ENCODE assay signal across 8 mouse cellular contexts in genomic region chr16:35984471-35984870, GRCm38 (mm10). TPM values are rescaled to one million over a fixed set of nuclear protein-coding genes. Genes with fewer than 3 reads are reported as not detected.
DNase-seq lines count a peak whose midpoint lies in the region; ATAC-seq and TF ChIP-seq lines count a peak whose summit lies in the region.

No protein-coding gene starts in this region.

- DNase-seq in kidney, postnatal 4 days = no peak
- no peak for DNase-seq in midbrain, postnatal 0 days (ENCODE audit: low spot score)
- DNase-seq in yolk sac, embryonic 10.5 days (ENCODE audit: low spot score) = no peak
- no peak for DNase-seq in thymus, adult 18-20 months
- no peak for DNase-seq in kidney, adult 9 months

- no peak overlapping the region for H3K27ac ChIP-seq in kidney, embryonic 14.5 days (ENCODE audit: low read depth, low read length)
- no peak overlapping the region for H3K27ac ChIP-seq in bone marrow, adult 2 months (ENCODE audit: control insufficient read depth, insufficient read depth, low read depth, low read length, poor library complexity)
- no peak overlapping the region for H3K27ac ChIP-seq in hindbrain, embryonic 15.5 days (replicated peaks)
- H3K27ac ChIP-seq in midbrain, postnatal 0 days (ENCODE audit: low read depth, low read length) = no peak overlapping the region

- H3K4me1 ChIP-seq in kidney, embryonic 14.5 days (ENCODE audit: control insufficient read depth, insufficient read depth, low read length) = peaks cover 4% of the 10 kb centered on the region; the same call in 1 of the 2 replicates
- H3K4me1 ChIP-seq in bone marrow, adult 2 months (ENCODE audit: control insufficient read depth, insufficient read depth, low read length) = no peaks in the 10 kb centered on the region
- H3K4me1 ChIP-seq in hindbrain, embryonic 15.5 days (replicated peaks) = peaks cover 26% of the 10 kb centered on the region
- no peaks in the 10 kb centered on the region; the same call in 1 of the 2 replicates for H3K4me1 ChIP-seq in midbrain, postnatal 0 days (ENCODE audit: insufficient read depth, low read length)

- peak overlapping the region; percentile 86; the same call in 1 of the 2 replicates for H3K4me3 ChIP-seq in kidney, embryonic 14.5 days (ENCODE audit: low read length)
- peak overlapping the region; percentile 8 for H3K4me3 ChIP-seq in bone marrow, adult 2 months (replicated peaks; ENCODE audit: control insufficient read depth, low read depth, low read length)
- H3K4me3 ChIP-seq in hindbrain, embryonic 15.5 days = peak overlapping the region; percentile 90
- H3K4me3 ChIP-seq in midbrain, postnatal 0 days (ENCODE audit: low read depth, low read length) = peak overlapping the region; percentile 81

- H3K9me3 ChIP-seq in kidney, embryonic 14.5 days (ENCODE audit: control insufficient read depth, low read length) = no peaks in the 10 kb centered on the region
- 0 out of 2 replicates have a peak, but pooled peaks cover 3% of the 10 kb centered on the region for H3K9me3 ChIP-seq in hindbrain, embryonic 15.5 days
- no peaks in the 10 kb centered on the region for H3K9me3 ChIP-seq in midbrain, postnatal 0 days (ENCODE audit: low read length)

- no peak for TF ChIP-seq POLR2A in bone marrow, adult 2 months (IDR thresholded peaks at IDR 0.05; ENCODE audit: borderline replicate concordance, control insufficient read depth, low read depth, low read length)

- 0 out of 2 replicates have a peak, but pooled peaks cover 2% of the 10 kb centered on the region for H3K27me3 ChIP-seq in kidney, embryonic 14.5 days (ENCODE audit: control insufficient read depth, insufficient read depth, low read length)
- no peaks in the 10 kb centered on the region for H3K27me3 ChIP-seq in hindbrain, embryonic 15.5 days
- H3K27me3 ChIP-seq in midbrain, postnatal 0 days (ENCODE audit: insufficient read depth, low read length) = no peaks in the 10 kb centered on the region

- peak overlapping the region; percentile 45 for H3K4me2 ChIP-seq in kidney, embryonic 14.5 days (replicated peaks; ENCODE audit: low read depth, low read length)
- H3K4me2 ChIP-seq in hindbrain, embryonic 15.5 days = peak overlapping the region; percentile 55
- H3K4me2 ChIP-seq in midbrain, postnatal 0 days (ENCODE audit: low read depth, low read length, poor library complexity, severe bottlenecking) = peak overlapping the region; percentile 58

- no peak for TF ChIP-seq CTCF in bone marrow, adult 2 months (IDR thresholded peaks at IDR 0.05; ENCODE audit: control insufficient read depth, insufficient read depth, low read length)
- no peak for TF ChIP-seq CTCF in midbrain, postnatal 0 days (IDR thresholded peaks at IDR 0.05)

- H3K36me3 ChIP-seq in kidney, embryonic 14.5 days (ENCODE audit: control insufficient read depth, insufficient read depth, low read length) = no peaks in the 10 kb centered on the region
- no peaks in the 10 kb centered on the region for H3K36me3 ChIP-seq in hindbrain, embryonic 15.5 days
- H3K36me3 ChIP-seq in midbrain, postnatal 0 days (ENCODE audit: insufficient read depth, low read length) = no peaks in the 10 kb centered on the region

- ATAC-seq in kidney, embryonic 14.5 days (ENCODE audit: low FRiP score, low TSS enrichment) = no peak
- ATAC-seq in hindbrain, embryonic 15.5 days (ENCODE audit: low FRiP score, low read depth) = no peak
- no peak for ATAC-seq in midbrain, postnatal 0 days (ENCODE audit: low FRiP score)

- WGBS in kidney, embryonic 14.5 days = 72% methylated on average over 3 of the region's 3 CpGs
- 26% methylated on average over 3 of the region's 3 CpGs for WGBS in bone marrow, adult 2 months
- WGBS in hindbrain, embryonic 15.5 days = 57% methylated on average over 3 of the region's 3 CpGs
- 47% methylated on average over 3 of the region's 3 CpGs for WGBS in midbrain, postnatal 0 days

- H3K9ac ChIP-seq in kidney, embryonic 14.5 days (ENCODE audit: low read depth, low read length) = no peak overlapping the region
- no peak overlapping the region for H3K9ac ChIP-seq in hindbrain, embryonic 15.5 days
- H3K9ac ChIP-seq in midbrain, postnatal 0 days (replicated peaks; ENCODE audit: low read length, poor library complexity, severe bottlenecking) = no peak overlapping the region

RNA-seq across cellular contexts. Expression of gene Kpna1, which starts 5.9 kb away (rescaled TPM):
- 25.1 and 44.6 TPM in 2 replicates for polyA plus RNA-seq in kidney, embryonic 14.5 days (2014; fragmentation: Nextera tagmentation; extraction: Ambion mirVana)
- 26.7 and 48.3 TPM in 2 replicates for polyA plus RNA-seq in bone marrow, adult 2 months (2011; ENCODE audit: insufficient read depth, insufficient read length, low replicate concordance, missing spikeins)
- polyA plus RNA-seq in hindbrain, embryonic 15.5 days (2015; fragmentation: Nextera tagmentation; extraction: Ambion mirVana) = 67.7 and 72.9 TPM in 2 replicates
- total RNA-seq in midbrain, postnatal 0 days (2014; rRNA removed) = 68.5 and 84.4 TPM in 2 replicates
- 56.0 and 61.6 TPM in 2 replicates for polyA plus RNA-seq in midbrain, postnatal 0 days (2015; fragmentation: Nextera tagmentation; extraction: Ambion mirVana)

RNA-seq across cellular contexts. Expression of gene Dtx3l, which starts 45.5 kb away (rescaled TPM):
- polyA plus RNA-seq in kidney, embryonic 14.5 days (2014; fragmentation: Nextera tagmentation; extraction: Ambion mirVana) = 1.7 and 3.2 TPM in 2 replicates
- polyA plus RNA-seq in bone marrow, adult 2 months (2011; ENCODE audit: insufficient read depth, insufficient read length, low replicate concordance, missing spikeins) = 5.5 and 9.2 TPM in 2 replicates
- 1.5 and 2.0 TPM in 2 replicates for polyA plus RNA-seq in hindbrain, embryonic 15.5 days (2015; fragmentation: Nextera tagmentation; extraction: Ambion mirVana)
- 1.9 and 2.3 TPM in 2 replicates for total RNA-seq in midbrain, postnatal 0 days (2014; rRNA removed)
- polyA plus RNA-seq in midbrain, postnatal 0 days (2015; fragmentation: Nextera tagmentation; extraction: Ambion mirVana) = 0.93 and 1.2 TPM in 2 replicates

RNA-seq across cellular contexts. Expression of gene Parp9, which starts 46.2 kb away (rescaled TPM):
- polyA plus RNA-seq in kidney, embryonic 14.5 days (2014; fragmentation: Nextera tagmentation; extraction: Ambion mirVana) = 1.8 and 3.2 TPM in 2 replicates
- polyA plus RNA-seq in bone marrow, adult 2 months (2011; ENCODE audit: insufficient read depth, insufficient read length, low replicate concordance, missing spikeins) = 18.7 and 19.6 TPM in 2 replicates
- polyA plus RNA-seq in hindbrain, embryonic 15.5 days (2015; fragmentation: Nextera tagmentation; extraction: Ambion mirVana) = 1.8 and 2.8 TPM in 2 replicates
- total RNA-seq in midbrain, postnatal 0 days (2014; rRNA removed) = 3.0 and 4.3 TPM in 2 replicates
- 1.9 and 3.3 TPM in 2 replicates for polyA plus RNA-seq in midbrain, postnatal 0 days (2015; fragmentation: Nextera tagmentation; extraction: Ambion mirVana)

RNA-seq across cellular contexts. Expression of gene Wdr5b, which starts 56.5 kb away (rescaled TPM):
- 8.6 and 9.6 TPM in 2 replicates for polyA plus RNA-seq in kidney, embryonic 14.5 days (2014; fragmentation: Nextera tagmentation; extraction: Ambion mirVana)
- polyA plus RNA-seq in bone marrow, adult 2 months (2011; ENCODE audit: insufficient read depth, insufficient read length, low replicate concordance, missing spikeins) = 4.7 and 7.3 TPM in 2 replicates
- 12.3 and 12.4 TPM in 2 replicates for polyA plus RNA-seq in hindbrain, embryonic 15.5 days (2015; fragmentation: Nextera tagmentation; extraction: Ambion mirVana)
- 5.8 and 9.3 TPM in 2 replicates for total RNA-seq in midbrain, postnatal 0 days (2014; rRNA removed)
- polyA plus RNA-seq in midbrain, postnatal 0 days (2015; fragmentation: Nextera tagmentation; extraction: Ambion mirVana) = 6.1 and 6.6 TPM in 2 replicates

Comparison
In these comparisons a context has a peak if more than half of its experiments do, and no peak if none do; other contexts are left out.
1. H3K4me3 ChIP-seq: peak in every context shown above with its lines; median percentile 90 in hindbrain, embryonic 15.5 days; 86 in kidney, embryonic 14.5 days; 81 in midbrain, postnatal 0 days; 8 in bone marrow, adult 2 months.